Mouse (Mus musculus): ENCODE measurements around the gene Olfr1467. TPM values are rescaled to one million over a fixed set of nuclear protein-coding genes. Genes with fewer than 3 reads are reported as not detected.

Olfr1467 gene
- not detected in 2 replicates for polyA plus RNA-seq (2016; fragmentation: Nextera tagmentation; extraction: Ambion mirVana)

DNA sequence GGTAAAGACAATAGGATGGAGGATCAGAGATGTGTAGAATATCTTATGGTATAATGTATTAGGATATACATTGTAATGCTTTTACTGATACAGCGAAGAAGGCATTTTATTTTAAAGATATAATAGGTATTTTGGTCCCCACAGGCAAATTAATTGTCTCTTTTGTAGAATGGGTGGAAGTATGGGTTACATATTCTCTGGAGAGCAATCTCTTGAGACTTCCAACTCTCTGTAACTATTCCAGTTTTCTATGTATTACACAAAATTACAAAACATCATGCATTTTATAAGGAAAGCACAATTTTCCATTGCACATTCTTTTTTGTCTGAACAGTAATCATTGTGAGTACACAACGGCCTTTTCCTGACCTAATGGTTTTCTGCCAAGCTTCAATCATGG, at the start of gene Olfr1467:
TSS of gene Olfr1467 (plus strand) at position 301 of the 400 bp plus-strand sequence.
- no peak within 1 kb of the TSS for H3K4me3 ChIP-seq
- no peak for ATAC-seq (ENCODE audit: insufficient number of reproducible peaks, low FRiP score)
- H3K9me3 ChIP-seq (replicated peaks), result peaks cover 9% of the 10 kb centered on the region
- no peaks in the 10 kb centered on the region for H3K27me3 ChIP-seq (replicated peaks)
- H3K4me2 ChIP-seq, result no peak within 1 kb of the TSS
- no peaks in the 10 kb centered on the region for H3K36me3 ChIP-seq
- H3K4me1 ChIP-seq (replicated peaks), result no peaks in the 10 kb centered on the region
- no peak within 1 kb of the TSS for H3K27ac ChIP-seq (ENCODE audit: poor library complexity, severe bottlenecking)
- no peak within 1 kb of the TSS for H3K9ac ChIP-seq
- 56% methylated on average over 2 of the region's 2 CpGs for WGBS

DNA sequence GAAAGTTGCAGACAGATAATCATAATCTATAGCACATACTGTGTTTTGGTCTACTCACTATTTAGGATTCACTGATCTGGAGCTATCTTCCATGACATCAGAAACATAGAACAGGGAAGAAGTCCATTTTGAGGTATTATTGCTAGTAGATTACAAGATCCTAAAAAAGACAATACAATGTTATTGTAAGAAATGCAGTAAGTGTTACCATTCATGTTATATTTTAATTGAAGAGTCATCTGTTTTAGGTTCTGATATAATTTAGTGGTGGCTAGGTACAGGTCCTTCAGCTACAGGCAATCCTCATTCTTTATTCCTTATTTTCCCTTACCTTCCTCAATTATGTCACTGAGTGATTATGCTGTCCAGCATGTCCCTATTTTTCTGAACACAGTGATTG, 46.6 kb upstream of the Olfr1467 start, which contains the start of gene Olfr1465:
TSS of gene Olfr1465 (minus strand) at position 101 of the 400 bp plus-strand sequence.
- H3K27ac ChIP-seq (ENCODE audit: poor library complexity, severe bottlenecking), result no peak within 1 kb of the TSS
- no peaks in the 10 kb centered on the region for H3K4me1 ChIP-seq (replicated peaks)
- H3K36me3 ChIP-seq, result no peaks in the 10 kb centered on the region
- peaks cover 8% of the 10 kb centered on the region; the same call in 1 of the 2 replicates for H3K9me3 ChIP-seq (replicated peaks)
- no peak within 1 kb of the TSS for H3K9ac ChIP-seq
- no peak within 1 kb of the TSS for H3K4me2 ChIP-seq
- H3K4me3 ChIP-seq, result no peak within 1 kb of the TSS
- ATAC-seq (ENCODE audit: insufficient number of reproducible peaks, low FRiP score), result no peak
- H3K27me3 ChIP-seq (replicated peaks), result no peaks in the 10 kb centered on the region

DNA sequence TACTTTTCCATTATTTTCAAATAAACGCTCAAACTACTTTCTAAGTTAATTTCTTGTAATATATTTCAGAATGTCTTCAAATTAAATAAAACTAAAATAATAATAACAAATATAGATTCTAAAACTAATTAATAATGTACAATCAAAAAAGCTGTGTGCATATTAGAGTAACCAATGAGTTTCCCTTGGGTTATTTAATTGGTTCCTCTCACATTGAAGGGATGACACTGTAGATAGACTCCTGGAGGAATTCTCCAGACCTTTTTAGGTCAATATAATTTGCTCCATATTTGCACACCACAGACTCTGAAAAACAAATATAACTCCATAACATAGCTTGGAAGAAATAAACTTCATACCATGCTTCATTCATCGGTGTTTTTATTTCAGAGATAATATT, 23.5 kb upstream of the Olfr1467 start, which contains the start of gene Olfr1466:
TSS of gene Olfr1466 (plus strand) at position 301 of the 400 bp plus-strand sequence.
- Histone ChIP-seq H3K4me3 (no peak within 1 kb of the TSS), H3K27me3 (replicated peaks) (no peaks in the 10 kb centered on the region), H3K4me1 (replicated peaks) (no peaks in the 10 kb centered on the region), H3K27ac (ENCODE audit: poor library complexity, severe bottlenecking) (no peak within 1 kb of the TSS), H3K9ac (no peak within 1 kb of the TSS), H3K36me3 (no peaks in the 10 kb centered on the region), H3K4me2 (no peak within 1 kb of the TSS), H3K9me3 (replicated peaks) (peaks cover 9% of the 10 kb centered on the region)
- 82% methylated on average over 2 of the region's 2 CpGs for WGBS
- ATAC-seq (ENCODE audit: insufficient number of reproducible peaks, low FRiP score), result no peak

DNA sequence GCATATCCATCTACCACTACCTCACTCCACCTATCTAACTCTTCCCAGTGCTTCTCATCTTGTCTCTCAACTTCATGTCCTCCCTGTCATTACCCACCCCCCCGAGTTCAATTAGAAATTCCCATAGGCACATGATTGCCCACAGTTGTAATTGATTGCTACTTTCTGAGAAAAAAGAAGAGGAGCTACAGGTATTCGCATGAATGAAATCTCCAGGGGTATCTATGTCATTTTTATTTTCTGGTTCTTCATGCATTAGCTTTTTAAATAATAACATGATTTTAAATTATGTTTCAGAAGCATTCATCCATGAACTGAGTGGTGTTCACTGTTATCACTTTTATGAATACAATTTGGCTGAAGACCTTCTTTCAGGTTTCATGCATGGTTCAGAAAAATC, 45.5 kb downstream of the Olfr1467 start, which contains the start of gene Olfr1469:
TSS of gene Olfr1469 (plus strand) at position 301 of the 400 bp plus-strand sequence.
- no peak within 1 kb of the TSS for H3K27ac ChIP-seq (ENCODE audit: poor library complexity, severe bottlenecking)
- H3K4me3 ChIP-seq, result no peak within 1 kb of the TSS
- 0 out of 2 replicates have a peak, but pooled peaks cover 3% of the 10 kb centered on the region for H3K9me3 ChIP-seq (replicated peaks)
- no peaks in the 10 kb centered on the region for H3K36me3 ChIP-seq
- H3K27me3 ChIP-seq (replicated peaks), result no peaks in the 10 kb centered on the region
- no peak for ATAC-seq (ENCODE audit: insufficient number of reproducible peaks, low FRiP score)
- no peak within 1 kb of the TSS for H3K9ac ChIP-seq
- no peak within 1 kb of the TSS for H3K4me2 ChIP-seq
- H3K4me1 ChIP-seq (replicated peaks), result no peaks in the 10 kb centered on the region
- 67% methylated on average over 2 of the region's 2 CpGs for WGBS

Other genes starting within 250 kb of the Olfr1467 start
- not detected in 2 replicates for gene Olfr1459, start 212.7 kb upstream of the Olfr1467 start, polyA plus RNA-seq (2016; fragmentation: Nextera tagmentation; extraction: Ambion mirVana)
- gene Olfr1461, start 199.2 kb upstream of the Olfr1467 start, polyA plus RNA-seq (2016; fragmentation: Nextera tagmentation; extraction: Ambion mirVana), result not detected in 2 replicates
- not detected in 2 replicates for gene Olfr1462, start 176.5 kb upstream of the Olfr1467 start, polyA plus RNA-seq (2016; fragmentation: Nextera tagmentation; extraction: Ambion mirVana)
- gene Olfr1463, start 130.9 kb upstream of the Olfr1467 start, polyA plus RNA-seq (2016; fragmentation: Nextera tagmentation; extraction: Ambion mirVana), result not detected in 2 replicates
- gene Olfr1465, start 46.7 kb upstream of the Olfr1467 start, polyA plus RNA-seq (2016; fragmentation: Nextera tagmentation; extraction: Ambion mirVana), result not detected in 2 replicates
- gene Olfr1466, start 23.4 kb upstream of the Olfr1467 start, polyA plus RNA-seq (2016; fragmentation: Nextera tagmentation; extraction: Ambion mirVana), result not detected in 2 replicates
- gene Olfr1469, start 45.6 kb downstream of the Olfr1467 start, polyA plus RNA-seq (2016; fragmentation: Nextera tagmentation; extraction: Ambion mirVana), result not detected in 2 replicates
- gene Olfr1471, start 81.2 kb downstream of the Olfr1467 start, polyA plus RNA-seq (2016; fragmentation: Nextera tagmentation; extraction: Ambion mirVana), result not detected in 2 replicates
- gene Olfr1472, start 93.8 kb downstream of the Olfr1467 start, polyA plus RNA-seq (2016; fragmentation: Nextera tagmentation; extraction: Ambion mirVana), result not detected in 2 replicates
- not detected in 2 replicates for gene Olfr1474, start 107.3 kb downstream of the Olfr1467 start, polyA plus RNA-seq (2016; fragmentation: Nextera tagmentation; extraction: Ambion mirVana)
- not detected in 2 replicates for gene Olfr1475, start 118.0 kb downstream of the Olfr1467 start, polyA plus RNA-seq (2016; fragmentation: Nextera tagmentation; extraction: Ambion mirVana)
- not detected in 2 replicates for gene Olfr1477, start 138.3 kb downstream of the Olfr1467 start, polyA plus RNA-seq (2016; fragmentation: Nextera tagmentation; extraction: Ambion mirVana)
- not detected in 2 replicates for gene Olfr1480, start 165.7 kb downstream of the Olfr1467 start, polyA plus RNA-seq (2016; fragmentation: Nextera tagmentation; extraction: Ambion mirVana)
- not detected in 2 replicates for gene Olfr1484, start 221.3 kb downstream of the Olfr1467 start, polyA plus RNA-seq (2016; fragmentation: Nextera tagmentation; extraction: Ambion mirVana)

Data from heart, embryonic 12.5 days (tissue).